Mouse (Mus musculus) heart, adult 18-20 months (tissue): ENCODE results near the gene Gm6583. TPM values are rescaled to one million over a fixed set of nuclear protein-coding genes. Genes with fewer than 3 reads are reported as not detected.
"Not testable (repeated sequence)": the region's sequence is repeated elsewhere in the genome, so short reads cannot be mapped to it uniquely, and the experiment has no call there.

Source experiments
- DNase-seq, 2 experiments: peaks; one replicate each; pipeline ENCODE4 v3.0.0; 2021 to 2022; ENCODE audit warnings: mixed read lengths in 1 of 2
- total RNA-seq, 2 experiments: library from RNA; stranded (reverse); gene quantifications; 2 replicates each; pipeline ENCODE4 v1.2.3; 2021

Gm6583 gene
- total RNA-seq, 2 experiments from 2014 or later = not detected

DNA sequence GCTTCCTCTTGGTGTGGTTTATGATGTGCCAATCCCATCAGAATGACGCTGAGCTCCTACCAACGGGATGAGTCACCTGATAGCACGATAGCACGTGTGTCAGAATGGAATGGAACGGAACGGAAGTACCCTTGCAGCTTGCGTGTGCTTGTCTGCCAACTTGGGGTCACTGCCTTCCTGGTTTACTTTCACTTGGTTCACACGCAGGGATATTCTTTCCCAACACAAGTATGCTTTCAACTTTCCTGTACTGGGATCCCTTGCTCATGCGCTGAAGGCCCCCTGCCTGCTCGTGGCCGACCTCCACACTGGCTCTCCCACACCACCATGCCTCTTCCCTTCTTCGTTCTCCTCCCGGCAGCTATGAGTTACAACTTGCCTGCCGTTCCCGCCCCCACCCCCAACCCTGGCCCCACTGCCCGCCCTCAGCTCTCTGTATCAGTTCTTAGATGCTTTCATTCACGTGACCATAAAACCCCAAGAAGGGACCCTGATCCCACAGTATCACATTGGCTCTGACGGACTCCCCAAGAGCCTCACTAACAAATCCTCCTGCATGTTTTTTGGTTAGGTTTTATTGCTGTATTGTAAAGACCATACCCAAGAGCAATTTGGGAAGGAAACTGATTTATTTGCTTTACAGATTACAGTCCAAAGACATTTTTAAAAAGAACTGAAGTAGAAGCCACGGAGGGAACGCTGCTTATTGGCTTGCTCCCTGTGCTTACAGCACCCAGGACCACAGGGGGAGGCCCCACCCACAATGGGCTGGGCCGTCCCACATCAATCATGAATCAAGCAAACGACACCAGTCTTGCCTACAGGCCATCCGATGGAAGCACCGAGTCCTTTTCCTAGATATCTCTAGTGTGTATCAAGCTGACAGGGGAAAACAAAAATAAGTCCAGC lies 30.9 kb downstream of the Gm6583 start:
- peak; percentile 53 to 61 for DNase-seq

GRCm38 (mm10) chr5:112323246-112323645 lies 32.6 kb downstream of the Gm6583 start:
- no peak for DNase-seq

DNA sequence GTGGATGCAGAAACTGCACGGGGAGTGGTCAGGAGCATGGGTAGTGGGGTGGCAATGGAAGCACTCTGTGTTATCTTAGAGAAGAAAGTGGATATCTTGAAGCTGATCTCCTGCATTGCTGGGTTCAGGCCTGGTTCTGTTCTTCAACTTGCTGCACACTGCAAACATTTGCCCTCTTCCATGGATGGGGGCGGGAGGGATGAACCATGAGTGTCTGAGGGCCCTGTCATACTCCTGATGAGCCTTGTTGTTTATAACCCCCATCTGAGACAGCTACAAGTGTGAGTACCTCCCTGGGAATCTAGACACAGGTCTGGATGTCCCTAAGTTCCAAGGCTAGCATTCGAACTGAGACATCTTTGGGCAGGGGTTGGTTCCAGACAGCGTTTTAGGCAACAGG lies 34.5 kb downstream of the Gm6583 start:
- DNase-seq = no peak

DNA sequence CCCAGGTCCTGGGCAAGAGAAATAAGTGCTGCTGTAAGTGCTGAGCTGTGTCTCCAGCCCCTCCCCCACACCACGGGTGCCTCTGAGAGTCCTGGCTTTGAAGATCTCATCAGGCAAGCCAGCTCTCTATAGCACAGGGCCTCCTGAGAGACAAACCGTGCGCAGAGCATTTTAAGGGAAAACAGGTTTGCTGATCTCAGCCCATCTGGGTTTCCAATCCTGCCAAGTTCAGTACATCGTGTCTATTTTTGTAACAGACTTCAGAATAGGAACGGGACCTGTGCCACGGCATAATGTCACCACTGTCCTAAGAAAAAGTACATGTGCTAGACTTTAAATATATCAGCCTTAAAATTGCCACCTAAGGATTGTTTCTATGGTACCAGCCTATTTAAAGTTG lies 34.9 kb downstream of the Gm6583 start:
- DNase-seq = peak; percentile 25 to 45

- no peak for DNase-seq
These were observed 35.5 kb downstream of the Gm6583 start for GRCm38 (mm10) chr5:112320379-112320778.

DNA sequence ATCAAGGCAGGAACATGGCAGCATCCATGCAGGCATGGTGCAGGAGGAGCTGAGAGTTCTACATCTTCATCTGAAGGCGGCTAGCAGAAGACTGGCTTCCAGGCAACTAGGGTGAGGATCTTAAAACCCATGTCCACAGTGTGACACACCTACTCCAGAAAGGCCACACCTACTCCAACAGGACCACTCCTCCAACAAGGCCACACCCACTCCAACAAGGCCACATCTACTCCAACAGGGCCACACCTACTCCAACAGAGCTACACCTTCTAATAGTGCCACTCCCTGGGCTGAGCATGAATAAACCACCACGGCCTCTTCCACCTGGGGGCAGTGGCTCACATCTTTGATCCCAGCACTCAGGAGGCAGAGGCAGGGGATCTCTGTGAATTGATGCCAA lies 36.5 kb downstream of the Gm6583 start:
- not testable (repeated sequence) for DNase-seq

DNA sequence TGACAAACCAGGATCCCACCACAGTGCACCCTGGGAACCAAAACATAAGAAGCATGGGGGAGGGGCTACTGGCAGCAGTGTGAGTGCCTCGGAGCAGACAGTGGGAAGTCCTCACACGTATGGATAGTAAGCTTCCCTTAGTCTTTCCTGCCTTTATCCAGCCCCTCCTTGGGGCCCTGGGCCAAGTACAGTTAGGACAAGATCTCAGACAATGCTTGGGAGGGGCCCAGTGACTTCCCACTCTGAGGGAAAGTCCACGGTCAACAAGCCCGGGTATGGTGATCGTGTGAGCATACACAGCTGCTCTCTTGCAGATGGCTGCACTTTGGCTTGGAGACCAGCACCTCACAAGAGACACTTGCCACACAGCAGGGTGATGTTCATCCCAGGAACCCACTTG lies 38.5 kb downstream of the Gm6583 start:
- DNase-seq = peak; percentile 31 to 76

DNA sequence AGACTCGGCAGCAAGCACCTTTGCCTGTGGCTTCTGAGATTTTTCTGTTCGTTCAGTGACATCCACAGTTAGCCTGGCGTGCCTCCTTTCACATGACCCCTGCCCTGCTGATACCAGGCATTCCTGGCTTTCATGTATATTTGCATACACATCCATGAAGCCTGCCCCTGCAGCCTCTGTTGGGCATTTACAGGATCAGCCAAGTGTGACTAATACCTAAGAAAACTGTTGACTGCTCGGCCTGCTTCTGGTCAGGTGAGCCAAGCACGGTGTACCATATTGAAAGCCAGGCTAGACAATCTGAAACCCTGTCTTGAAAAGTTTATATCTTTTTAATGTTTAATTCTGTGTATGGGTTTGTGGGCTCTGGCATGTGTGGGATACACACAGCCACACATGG lies 39.4 kb downstream of the Gm6583 start:
- no peak for DNase-seq

- no peak for DNase-seq
These were observed 42.5 kb downstream of the Gm6583 start for GRCm38 (mm10) chr5:112313222-112313885.

DNA sequence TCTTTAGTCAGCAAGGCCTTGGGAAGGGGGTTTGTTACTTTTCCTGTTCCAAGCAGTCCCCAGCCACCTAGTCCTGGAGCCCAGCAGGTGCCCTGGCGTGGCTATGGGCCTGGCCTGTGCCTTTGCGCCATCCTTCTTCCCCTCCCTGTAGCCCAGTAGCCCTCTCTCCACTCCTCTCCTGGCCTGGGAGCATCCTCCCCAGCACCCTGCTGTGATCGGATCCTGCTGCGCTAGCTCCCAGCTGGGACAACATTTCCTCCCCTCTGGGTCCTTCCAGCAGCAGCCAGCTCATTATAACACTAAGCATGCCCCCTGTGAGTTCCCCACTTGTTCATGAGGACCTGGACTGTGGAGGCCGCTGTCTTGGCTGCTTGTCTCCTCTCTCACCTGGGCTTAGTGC lies 50.0 kb downstream of the Gm6583 start:
- no peak for DNase-seq

Other genes with a start within 250 kb of the Gm6583 start
- 1 to 10 TPM; 5.7 to 6.6 TPM for gene Cryba4, start 103.5 kb downstream of the Gm6583 start, total RNA-seq
- gene Crybb1, start 100.2 kb downstream of the Gm6583 start, total RNA-seq = 1 to 10 TPM; 2.0 to 3.1 TPM
- gene Tpst2, start 79.3 kb downstream of the Gm6583 start, total RNA-seq = 10 to 100 TPM; 47.1 to 50.0 TPM
- gene Tfip11, start 29.7 kb downstream of the Gm6583 start, total RNA-seq = 10 to 100 TPM; 20.5 to 20.8 TPM
- 10 to 100 TPM in 1 of 2 experiments, 1 to 10 TPM in 1; 6.8 to 10.0 TPM for gene Srrd, start 13.0 kb downstream of the Gm6583 start, total RNA-seq
- gene Hps4, start 12.9 kb downstream of the Gm6583 start, total RNA-seq = 10 to 100 TPM; 10.5 to 12.4 TPM
- under 1 TPM; 0.42 to 0.87 TPM for gene Asphd2, start 38.8 kb upstream of the Gm6583 start, total RNA-seq
- not detected for gene Gm6588, start 93.4 kb upstream of the Gm6583 start, total RNA-seq
- under 1 TPM; 0.05 to 0.10 TPM for gene Sez6l, start 221.2 kb upstream of the Gm6583 start, total RNA-seq